Mouse (Mus musculus) ES-E14 (cell line): ENCODE measurements at regions not wholly inside any gene's neighbourhood (a gene's known extent, or its start where the extent isn't known, plus 50 kb on each side); places are given as distances from the start of the nearest gene placed in this dataset.

Experiments used
- DNase-seq: peaks from one replicate; pipeline ENCODE4 v3.0.0-alpha.2; 2013; ENCODE audit warnings: low read depth, low spot score
- H3K27ac ChIP-seq: 2 replicates; pipeline ENCODE4 v1.5.1; 2012; ENCODE audit warnings: low read depth, mild to moderate bottlenecking, low read length, moderate library complexity, mixed read lengths; ENCODE audit not compliant: poor library complexity, insufficient read depth, severe bottlenecking
- H3K36me3 ChIP-seq: 2 replicates; pipeline ENCODE4 v1.6.1; 2012; ENCODE audit warnings: mild to moderate bottlenecking, low read length, moderate library complexity, mixed read lengths; ENCODE audit not compliant: control insufficient read depth, poor library complexity, insufficient read depth, severe bottlenecking
- H3K4me1 ChIP-seq, 2 experiments: fragments of 150-350 bp in 1 of 2; sonication (generic) in 1 of 2; 2 replicates each; pipeline ENCODE4 v1.6.1; 2012; ENCODE audit warnings: low read length in 2 of 2, mild to moderate bottlenecking in 1 of 2, mixed read lengths in 1 of 2; ENCODE audit not compliant: control insufficient read depth in 2 of 2, insufficient read depth in 2 of 2, poor library complexity in 1 of 2
- H3K4me3 ChIP-seq, 2 experiments: fragments of 150-350 bp in 1 of 2; sonication (generic) in 1 of 2; 2 replicates each; pipeline ENCODE4 v1.5.1; 2012; ENCODE audit warnings: low read length in 2 of 2, low read depth in 1 of 2, mild to moderate bottlenecking in 1 of 2, mixed read lengths in 1 of 2; ENCODE audit not compliant: insufficient read depth in 1 of 2, poor library complexity in 1 of 2, severe bottlenecking in 1 of 2
- H3K9ac ChIP-seq: 2 replicates; pipeline ENCODE4 v1.6.1; 2012; ENCODE audit warnings: low read depth, mild to moderate bottlenecking, low read length, mixed read lengths; ENCODE audit not compliant: poor library complexity, insufficient read depth, severe bottlenecking
- H3K9me3 ChIP-seq: fragments of 150-350 bp; sonication (generic); 2 replicates; pipeline ENCODE4 v1.6.1; 2012; ENCODE audit warnings: low read depth, mild to moderate bottlenecking, low read length; ENCODE audit not compliant: control insufficient read depth, insufficient read depth
- CHD2 ChIP-seq: IDR thresholded peaks from 2 replicates; pipeline ENCODE4 v1.6.1; 2014; ENCODE audit warnings: mild to moderate bottlenecking, low read depth, low read length, inconsistent platforms
- HCFC1 ChIP-seq: IDR thresholded peaks from 2 replicates; pipeline ENCODE4 v1.6.1; 2012; ENCODE audit warnings: low read length, inconsistent platforms, borderline replicate concordance; ENCODE audit not compliant: insufficient read depth
- MAFK ChIP-seq: IDR thresholded peaks from 2 replicates; pipeline ENCODE4 v1.6.1; 2014; ENCODE audit warnings: mild to moderate bottlenecking, low read depth, low read length, inconsistent platforms; ENCODE audit not compliant: insufficient read depth
- ZC3H11A ChIP-seq: IDR thresholded peaks from 2 replicates; pipeline ENCODE4 v1.6.1; 2012; ENCODE audit warnings: low read depth, mild to moderate bottlenecking, inconsistent platforms, low read length, borderline replicate concordance
- ZNF384 ChIP-seq: IDR thresholded peaks from 2 replicates; pipeline ENCODE4 v1.6.1; 2012; ENCODE audit warnings: low read depth, low read length, inconsistent platforms
- in situ Hi-C, 2 experiments: fragments of 600-800 bp; cut with MboI; formaldehyde crosslinking; loops; one replicate each; pipeline ENCODE4 v1.15.1; 2025; ENCODE audit warnings: low sequenced_read_pairs in 2 of 2, inconsistent platforms in 1 of 2; ENCODE audit not compliant: unreplicated experiment in 2 of 2

DNA sequence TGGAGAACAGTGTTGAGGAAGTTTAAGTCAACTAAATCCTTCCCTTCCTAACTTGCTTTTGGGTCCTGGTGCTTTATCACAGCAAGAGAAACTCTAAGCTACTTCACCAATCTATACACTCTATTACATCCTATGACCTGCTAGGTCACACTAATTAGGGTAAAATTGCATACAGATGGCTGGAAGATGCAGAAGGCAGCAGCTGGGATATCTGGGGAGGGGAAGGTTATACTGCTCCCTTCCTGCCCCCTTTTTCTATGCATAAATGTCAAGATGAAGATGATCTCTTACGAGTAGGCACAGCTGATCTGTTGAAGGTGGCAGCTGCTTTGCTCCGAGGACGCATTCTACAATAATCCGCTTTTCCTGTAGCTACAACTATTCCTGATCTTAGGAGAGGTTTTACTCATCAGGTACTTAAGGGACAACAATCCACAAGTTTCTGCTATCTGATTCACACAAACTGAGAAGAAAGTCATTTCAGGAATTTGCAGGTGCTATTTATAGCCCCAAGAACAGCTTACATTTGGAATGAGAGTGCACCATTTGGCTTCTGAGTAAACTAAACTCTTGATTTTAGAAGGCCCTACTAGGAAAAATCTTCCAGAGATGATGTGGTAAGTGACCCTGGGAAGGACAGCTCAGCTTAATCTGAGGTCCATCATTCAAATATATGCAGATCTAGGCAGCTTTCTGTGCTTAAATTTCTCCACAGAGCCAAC, 146.3 kb upstream of the Krr1 start:
- no peak for TF ChIP-seq ZNF384
- TF ChIP-seq ZC3H11A, result no peak
- no peak overlapping the region for H3K27ac ChIP-seq
- H3K9me3 ChIP-seq, result no peaks in the 10 kb centered on the region
- H3K36me3 ChIP-seq, result no peaks in the 10 kb centered on the region
- no peak for DNase-seq
- in situ Hi-C loops, result no loop called here
- no peaks in the 10 kb centered on the region for H3K4me1 ChIP-seq
- no peak overlapping the region for H3K4me3 ChIP-seq
- H3K9ac ChIP-seq, result no peak overlapping the region

DNA sequence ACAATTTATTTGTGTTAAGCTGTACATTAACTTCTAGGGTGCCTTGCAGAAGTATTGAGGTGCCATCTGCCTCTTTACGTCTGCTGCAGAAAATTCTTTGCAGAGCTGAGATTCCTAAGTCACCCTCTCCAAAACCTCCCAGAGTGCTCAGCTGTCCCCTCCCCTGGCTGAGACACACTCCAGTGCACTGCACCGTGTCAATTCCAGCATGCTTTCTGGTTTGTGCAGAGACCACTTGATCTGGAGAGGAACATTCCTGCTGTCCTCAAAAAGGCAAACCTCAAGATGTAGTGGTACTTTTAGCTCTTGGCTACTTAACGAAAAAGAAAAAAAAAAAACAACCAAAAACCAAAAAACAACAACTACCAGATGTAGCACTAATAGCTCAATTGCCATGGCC, 145.2 kb upstream of the Krr1 start:
- H3K9me3 ChIP-seq, result no peaks in the 10 kb centered on the region
- no peak for TF ChIP-seq ZC3H11A
- TF ChIP-seq MAFK, result no peak
- TF ChIP-seq CHD2, result no peak
- no peak for TF ChIP-seq HCFC1
- no peak for TF ChIP-seq ZNF384
- no peak overlapping the region for H3K27ac ChIP-seq
- H3K36me3 ChIP-seq, result no peaks in the 10 kb centered on the region
- H3K9ac ChIP-seq, result no peak overlapping the region
- H3K4me1 ChIP-seq, result no peaks in the 10 kb centered on the region
- no peak overlapping the region for H3K4me3 ChIP-seq
- in situ Hi-C loops, result no loop called here
- no peak for DNase-seq

GRCm38 (mm10) chr10:111827930-111828329, 144.5 kb upstream of the Krr1 start:
- no peak for DNase-seq
- H3K36me3 ChIP-seq, result no peaks in the 10 kb centered on the region

GRCm38 (mm10) chr10:111828610-111829009, 143.9 kb upstream of the Krr1 start:
- no peaks in the 10 kb centered on the region for H3K36me3 ChIP-seq
- DNase-seq, result no peak
- TF ChIP-seq HCFC1, result no peak
- no peak for TF ChIP-seq CHD2
- no peak for TF ChIP-seq ZC3H11A
- TF ChIP-seq MAFK, result no peak
- TF ChIP-seq ZNF384, result no peak
- H3K27ac ChIP-seq, result no peak overlapping the region
- no peak overlapping the region for H3K9ac ChIP-seq
- no peak overlapping the region for H3K4me3 ChIP-seq
- H3K4me1 ChIP-seq, result no peaks in the 10 kb centered on the region
- no peaks in the 10 kb centered on the region for H3K9me3 ChIP-seq
- in situ Hi-C loops, result no loop called here

More at GRCm38 (mm10) chr10:111827930-111828329, 144.5 kb upstream of the Krr1 start:
- in situ Hi-C loops, result no loop called here
- TF ChIP-seq MAFK (no peak), ZNF384 (no peak), ZC3H11A (no peak), HCFC1 (no peak), CHD2 (no peak)
- no peaks in the 10 kb centered on the region for H3K9me3 ChIP-seq
- H3K4me1 ChIP-seq, result no peaks in the 10 kb centered on the region
- no peak overlapping the region for H3K9ac ChIP-seq
- H3K27ac ChIP-seq, result no peak overlapping the region
- no peak overlapping the region for H3K4me3 ChIP-seq

DNA sequence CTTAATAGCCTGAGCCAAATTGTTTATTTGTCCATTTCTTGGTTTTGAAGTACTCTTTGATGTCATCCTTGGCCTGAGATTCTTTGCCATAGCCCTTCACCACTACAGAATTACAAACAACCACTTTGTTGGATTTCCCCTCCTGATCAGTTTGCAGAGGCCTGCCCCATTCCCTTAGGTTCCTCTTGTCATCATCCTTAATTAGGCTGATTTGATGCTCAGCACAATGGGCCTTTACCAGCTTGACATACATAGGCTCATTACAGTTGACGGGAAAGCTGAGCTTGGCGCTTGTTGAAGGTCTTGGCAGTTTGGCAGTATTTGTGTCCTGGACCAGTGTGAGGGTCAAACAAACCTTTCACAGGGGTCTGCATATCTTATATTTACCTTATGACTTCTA, 143.2 kb upstream of the Krr1 start:
- H3K4me1 ChIP-seq, result no peaks in the 10 kb centered on the region
- no peak for DNase-seq
- no peaks in the 10 kb centered on the region for H3K36me3 ChIP-seq
- no peak for TF ChIP-seq ZC3H11A
- no peak for TF ChIP-seq ZNF384
- no peak for TF ChIP-seq CHD2
- TF ChIP-seq HCFC1, result no peak
- H3K27ac ChIP-seq, result no peak overlapping the region
- no peak overlapping the region for H3K9ac ChIP-seq
- in situ Hi-C loops, result no loop called here
- H3K9me3 ChIP-seq, result no peaks in the 10 kb centered on the region
- no peak overlapping the region for H3K4me3 ChIP-seq
